Mouse (Mus musculus) skeletal muscle tissue, adult 2 months (tissue): Measurements from ENCODE around the gene Mdh1b.

Experiments used
- DNase-seq: peaks from one replicate; pipeline ENCODE4 v3.0.0-alpha.2; 2012; ENCODE audit warnings: low read depth, low spot score

Gene Mdh1b

DNA sequence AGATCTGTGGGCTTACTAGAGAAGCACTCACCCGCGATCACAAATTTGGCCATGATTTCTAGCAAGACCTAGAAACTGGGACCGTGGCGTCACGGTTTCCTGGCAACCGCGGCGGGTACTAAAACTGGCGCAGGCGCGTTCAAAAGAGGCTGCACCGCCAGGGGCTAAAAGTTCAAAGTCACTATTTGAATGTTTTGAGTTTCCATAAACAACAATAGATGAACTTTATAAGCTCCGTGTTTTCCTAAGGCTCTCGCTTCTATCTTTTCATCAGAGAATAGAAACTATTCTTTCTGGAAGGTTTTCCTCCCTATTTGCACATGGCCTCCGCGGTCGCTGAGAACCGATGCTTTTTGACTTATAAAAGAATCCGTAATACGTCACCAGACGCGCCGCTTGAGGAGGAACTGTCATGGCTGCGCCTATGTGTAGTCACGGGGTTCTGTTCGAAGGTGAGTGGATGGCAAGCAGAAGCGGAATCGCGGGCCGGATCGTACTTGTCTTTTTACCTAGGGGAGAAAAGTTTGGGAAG lies at the start of gene Mdh1b, which contains the start of gene Fastkd2:
TSS of gene Mdh1b (minus strand) at position 79 of the 532 bp plus-strand sequence.
TSS of gene Fastkd2 (plus strand) at position 375 of the 532 bp plus-strand sequence.
- peak; percentile 88 for DNase-seq

DNA sequence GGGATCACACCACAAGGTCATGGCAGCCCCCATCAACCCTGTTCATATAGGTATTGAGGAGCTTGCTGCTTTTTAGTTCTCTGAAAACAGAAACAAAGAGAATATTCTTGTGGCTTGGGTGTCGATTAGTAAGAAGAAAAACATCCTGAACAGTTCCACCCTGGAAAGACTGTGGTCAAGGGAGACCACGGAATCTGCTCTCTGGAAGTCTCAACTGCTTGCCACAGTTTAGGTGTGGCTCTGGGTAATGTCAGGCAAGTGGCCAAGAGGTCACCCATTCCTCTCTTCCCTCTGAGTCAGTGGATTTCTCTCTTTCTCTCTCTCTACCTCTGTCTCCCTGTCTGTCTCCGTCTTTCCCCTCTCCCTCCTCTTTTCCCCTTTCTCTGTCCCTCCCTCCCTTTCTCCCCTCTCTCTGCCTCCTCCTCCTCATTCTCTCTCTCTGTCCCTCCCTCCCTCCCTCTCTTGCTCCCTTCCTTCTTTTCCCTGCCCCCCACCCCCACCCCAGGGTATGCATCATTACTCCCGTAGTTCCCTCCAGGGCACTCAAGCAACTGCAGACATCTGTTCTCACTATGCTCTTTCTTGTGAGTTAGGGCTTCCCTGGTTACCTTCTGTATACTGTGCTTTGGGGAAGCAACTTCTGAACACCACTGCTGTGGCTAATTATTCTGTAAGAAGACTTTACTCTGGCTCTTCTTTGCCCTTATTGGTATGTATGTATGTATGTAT lies 46.9 kb upstream of the Mdh1b start:
- no peak for DNase-seq

- no peak for DNase-seq
Measured at GRCm38 (mm10) chr1:63776396-63776795, 46.3 kb upstream of the Mdh1b start.

- DNase-seq: no peak
Measured at GRCm38 (mm10) chr1:63770309-63770708, 40.2 kb upstream of the Mdh1b start.

- DNase-seq: no peak
Measured at GRCm38 (mm10) chr1:63769167-63769566, 39.0 kb upstream of the Mdh1b start, which contains the start of gene 4933402D24Rik. 4933402D24Rik (minus strand) TSS chr1:63769267.

- peak; percentile 13 for DNase-seq
Measured at GRCm38 (mm10) chr1:63768112-63768511, 38.0 kb upstream of the Mdh1b start.

- DNase-seq: no peak
Measured at GRCm38 (mm10) chr1:63764395-63764794, 34.3 kb upstream of the Mdh1b start.

DNA sequence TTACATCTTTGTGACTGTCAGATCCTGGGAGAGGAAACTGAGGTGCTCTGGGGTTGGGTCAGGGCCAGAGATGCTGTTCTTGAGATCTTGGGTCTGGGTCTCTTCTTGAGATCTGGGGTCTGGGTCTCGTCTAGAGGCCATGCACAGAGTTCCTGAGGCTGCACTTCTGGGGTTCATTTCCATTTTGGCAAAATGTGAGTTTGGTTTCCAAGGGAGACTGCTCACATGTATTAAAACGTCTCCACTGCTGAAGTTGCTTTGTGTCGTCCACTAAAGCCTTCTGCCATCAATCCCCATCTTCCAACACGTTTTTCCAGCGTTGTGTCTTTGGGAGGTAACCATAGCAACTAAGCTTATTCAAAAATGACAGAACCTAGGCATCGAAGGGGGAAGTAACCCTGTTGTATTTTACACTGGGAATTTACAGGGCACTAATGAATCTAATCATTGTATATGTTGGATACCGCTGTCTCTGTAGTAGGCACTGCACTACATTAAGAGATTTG lies 33.8 kb upstream of the Mdh1b start:
- no peak for DNase-seq

DNA sequence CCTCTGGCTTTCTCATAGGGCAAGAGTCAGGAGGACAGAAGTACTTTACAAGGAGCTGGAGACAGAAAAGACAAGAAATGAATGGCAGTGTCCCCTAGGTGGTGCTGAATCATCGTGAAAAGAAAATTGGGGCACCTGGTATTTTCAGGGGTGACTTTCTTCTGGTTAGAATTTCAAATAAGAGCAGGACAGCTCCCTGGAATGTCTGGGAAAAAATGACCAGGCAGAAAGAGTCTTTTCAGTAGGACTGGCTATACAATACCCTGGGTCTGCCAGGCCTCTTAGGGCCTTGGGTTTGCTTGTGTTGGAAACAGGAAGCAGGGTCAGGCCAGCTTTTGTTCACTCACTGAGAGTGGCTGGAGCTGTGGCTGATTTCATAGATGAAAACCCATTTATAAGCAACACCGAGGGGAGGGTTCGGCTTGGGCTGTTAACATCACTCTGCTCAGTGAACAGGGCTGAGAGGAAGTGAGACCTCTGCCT lies 33.1 kb upstream of the Mdh1b start:
- no peak for DNase-seq

DNA sequence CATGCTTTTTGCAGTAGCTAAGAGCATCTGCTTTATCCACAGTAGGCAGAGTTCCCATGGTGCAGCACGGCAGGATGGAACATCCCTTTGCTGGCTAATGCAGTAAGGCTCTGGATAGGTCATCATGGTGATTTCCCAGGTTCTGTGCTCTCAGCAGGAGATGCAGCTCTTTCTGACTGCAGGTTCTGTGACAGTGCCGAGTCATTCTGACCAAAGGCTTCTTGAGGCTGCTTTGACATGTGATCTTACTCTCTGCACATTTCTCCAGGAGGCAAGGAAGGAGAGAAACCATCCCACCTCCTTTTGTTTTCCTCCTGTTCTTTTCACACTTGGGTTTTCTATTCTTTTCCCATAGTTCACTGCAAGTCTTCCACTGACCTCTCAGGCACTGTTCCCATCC lies 25.9 kb upstream of the Mdh1b start:
- DNase-seq: no peak

DNA sequence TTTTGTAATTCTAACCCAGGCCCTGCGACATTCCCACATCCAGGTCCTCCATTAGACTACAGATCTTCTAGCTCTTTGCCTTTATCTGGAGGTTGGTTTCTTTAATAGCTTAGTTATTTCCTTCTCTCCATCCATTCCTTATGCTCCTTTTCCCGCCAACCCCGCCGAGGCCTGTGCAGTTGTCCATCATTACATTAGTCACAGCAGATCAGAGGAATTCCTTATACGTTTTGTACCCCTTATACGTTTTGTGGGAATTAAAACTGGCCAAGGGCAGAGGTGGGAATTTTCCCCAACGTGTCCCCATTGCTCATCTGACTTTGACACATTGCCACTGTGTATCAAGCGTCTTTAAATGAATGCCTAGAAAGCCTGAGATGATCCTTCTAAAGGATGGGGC lies 322 bp downstream of the Mdh1b start:
- no peak for DNase-seq

GRCm38 (mm10) chr1:63720161-63720560 lies 10.0 kb downstream of the Mdh1b start:
- DNase-seq: no peak

DNA sequence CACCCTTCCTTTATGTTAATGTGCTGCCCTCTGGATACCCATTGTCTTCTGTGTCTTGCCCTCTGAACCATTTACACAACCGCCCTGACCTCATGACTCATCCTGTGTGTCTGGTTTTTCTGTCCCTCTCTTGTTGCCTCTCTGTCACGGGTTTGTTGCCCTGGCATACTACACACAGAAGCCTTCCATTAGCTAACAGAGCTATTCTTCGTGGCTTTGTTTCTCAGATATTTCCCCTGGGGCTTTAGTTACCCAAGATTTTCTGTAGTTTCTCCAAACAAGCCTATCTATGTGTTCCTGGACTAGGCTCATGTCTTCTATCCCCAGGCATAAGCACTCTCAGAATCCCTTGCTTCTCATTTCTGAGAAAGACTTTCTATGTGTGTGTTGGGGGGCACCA lies 21.2 kb downstream of the Mdh1b start:
- no peak for DNase-seq

- no peak for DNase-seq
Measured at GRCm38 (mm10) chr1:63705733-63706132, 24.4 kb downstream of the Mdh1b start.

DNA sequence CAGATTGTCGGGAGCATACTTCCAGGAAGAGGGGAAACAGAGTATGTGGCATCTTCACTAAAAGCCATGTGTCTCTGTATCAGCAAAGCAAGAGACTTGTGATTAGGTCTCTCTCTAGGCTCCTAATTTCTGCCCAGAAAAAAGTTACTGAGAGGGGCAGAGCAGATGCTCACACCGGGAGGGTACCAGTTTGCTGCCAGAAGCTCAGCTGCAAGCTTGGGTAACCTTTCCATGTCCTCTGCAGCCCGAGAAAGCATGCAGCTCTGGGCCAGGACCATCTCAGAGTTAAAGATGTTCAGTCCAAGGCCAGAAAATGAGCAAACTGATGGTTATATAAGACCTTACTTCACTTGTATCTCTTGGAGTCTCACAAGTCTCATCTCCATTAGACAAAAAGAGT lies 33.3 kb downstream of the Mdh1b start:
- no peak for DNase-seq

- DNase-seq: no peak
Measured at GRCm38 (mm10) chr1:63686827-63687226, 43.3 kb downstream of the Mdh1b start, which contains the start of gene Dytn. Dytn (minus strand) TSS chr1:63686927.

- DNase-seq: no peak
Measured at GRCm38 (mm10) chr1:63675975-63676374, 54.1 kb downstream of the Mdh1b start.

GRCm38 (mm10) chr1:63668852-63669160 lies 61.3 kb downstream of the Mdh1b start:
- DNase-seq: peak; percentile 11

DNA sequence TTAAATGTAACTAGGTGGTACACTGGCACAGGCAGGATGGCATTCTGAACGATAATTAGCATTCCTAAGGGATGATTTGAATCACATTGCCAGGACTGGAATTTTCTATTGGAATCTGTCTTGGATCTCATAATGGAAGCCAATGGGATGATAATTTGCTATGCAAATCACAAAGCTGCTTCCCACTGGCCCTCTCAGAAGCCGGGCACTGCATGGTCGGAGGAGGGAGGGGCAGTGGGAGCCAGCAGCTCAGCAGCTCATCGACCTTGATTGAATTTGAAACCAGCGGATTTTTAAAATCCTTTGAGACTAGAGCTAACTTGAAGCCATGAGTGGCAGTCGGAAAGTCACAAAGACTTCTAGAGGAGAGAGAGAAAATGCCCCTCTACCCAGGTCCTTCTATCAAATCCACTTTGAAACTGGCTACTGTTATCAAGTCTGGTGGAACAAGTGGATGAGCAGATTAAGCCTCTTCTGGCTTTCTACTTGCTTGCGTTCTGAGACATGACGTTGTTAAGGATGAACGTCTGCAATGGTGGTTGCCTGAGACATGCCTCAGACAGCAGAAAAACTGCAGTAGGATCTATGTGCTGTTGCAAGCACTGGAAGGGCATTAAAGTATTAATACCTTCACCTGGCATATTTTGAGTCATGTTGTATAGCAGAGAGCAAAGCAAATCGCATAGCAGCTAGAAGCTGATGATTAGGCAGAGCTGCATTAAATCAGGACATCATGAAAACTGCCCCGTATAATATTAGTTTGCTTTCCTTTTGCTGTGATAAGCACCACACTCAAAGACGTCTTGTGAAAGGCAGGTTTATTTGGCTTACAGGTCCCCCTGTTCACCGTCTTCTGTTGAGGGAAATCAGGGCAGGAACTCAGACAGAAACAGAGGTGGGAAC lies 61.9 kb downstream of the Mdh1b start:
- DNase-seq: no peak

DNA sequence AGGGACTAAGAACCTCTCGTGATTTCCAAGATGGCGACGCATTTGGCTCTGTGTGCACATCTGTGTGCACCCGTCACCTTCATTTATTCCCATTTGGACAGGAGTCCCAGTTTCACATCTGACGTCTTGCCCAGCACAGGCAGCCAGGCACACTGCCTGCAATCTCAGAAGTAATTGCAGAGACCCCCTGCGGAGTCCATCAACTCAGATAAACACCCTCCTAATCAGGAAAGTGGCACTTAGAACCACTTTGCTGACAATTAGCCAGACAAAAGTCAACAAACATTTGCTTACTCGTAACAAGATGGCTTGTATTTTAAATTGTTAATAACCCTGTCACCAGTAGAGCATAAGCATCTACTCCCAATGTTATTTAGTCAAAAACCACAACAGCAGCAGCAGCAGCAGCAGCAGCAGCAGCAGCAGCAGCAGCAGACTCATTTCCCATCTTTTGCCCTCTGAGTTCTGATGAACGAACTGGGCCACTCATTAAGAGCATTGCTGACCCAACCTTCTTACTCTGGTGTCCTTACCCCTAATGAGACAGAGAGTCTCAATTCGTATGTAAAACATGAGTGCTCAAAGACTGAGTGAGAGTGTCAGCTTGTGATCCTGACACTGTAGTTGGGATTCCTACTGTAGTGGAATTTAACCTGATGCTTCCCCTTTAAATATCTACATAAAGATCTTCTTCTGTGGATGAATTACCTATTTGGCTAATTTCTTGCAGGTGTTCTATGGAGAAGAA lies 62.7 kb downstream of the Mdh1b start:
- DNase-seq: no peak

GRCm38 (mm10) chr1:63666089-63666488 lies 64.0 kb downstream of the Mdh1b start:
- DNase-seq: no peak
